ENCODE assay signal across 8 mouse cellular contexts in the genomic region with DNA sequence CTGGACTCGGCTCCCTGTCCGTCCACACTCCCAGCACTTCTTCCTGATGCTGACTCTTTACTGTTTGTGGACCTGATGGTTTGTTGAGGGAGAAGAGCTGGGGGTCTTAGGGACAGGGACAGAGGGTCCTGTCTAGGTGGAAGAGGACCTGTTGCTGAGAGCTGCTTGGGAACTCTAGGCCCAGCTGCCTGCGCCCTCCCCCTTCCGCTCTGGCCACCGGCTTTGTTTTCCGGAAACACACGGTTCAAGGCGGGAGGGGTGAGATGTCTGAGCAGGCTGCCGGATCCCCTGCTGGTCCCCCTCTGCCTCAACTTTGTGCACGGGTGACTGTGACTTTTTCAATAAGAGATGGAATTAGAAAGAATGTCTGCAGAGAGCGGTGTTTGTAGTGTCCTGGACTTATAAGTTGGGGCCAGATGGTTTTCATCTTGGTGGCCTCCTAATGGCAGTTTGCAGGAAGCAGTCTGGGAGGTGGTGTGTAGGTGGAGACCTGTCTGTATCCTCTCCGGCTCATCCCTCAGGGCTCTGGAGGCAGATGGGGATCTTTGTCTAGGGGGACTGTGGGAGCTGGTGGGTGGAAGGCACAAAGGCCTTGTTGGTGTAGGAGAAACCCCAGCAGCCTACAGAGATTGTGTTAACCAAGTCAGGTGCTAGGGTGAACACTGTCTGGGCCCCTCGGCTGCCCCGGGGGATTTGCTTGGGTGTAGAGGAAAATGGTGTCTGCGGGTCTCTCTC. TPM values are rescaled to one million over a fixed set of nuclear protein-coding genes. Genes with fewer than 3 reads are reported as not detected.
DNase-seq lines count a peak whose midpoint lies in the region; ATAC-seq lines count a peak whose summit lies in the region.

No protein-coding gene starts in this region.

- peak overlapping the region; percentile 85 for H3K4me2 ChIP-seq in embryonic facial prominence, embryonic 11.5 days (ENCODE audit: low read depth, low read length)
- H3K4me2 ChIP-seq in heart, embryonic 15.5 days = peak overlapping the region; percentile 78
- peak overlapping the region; percentile 81 for H3K4me2 ChIP-seq in kidney, embryonic 16.5 days (replicated peaks; ENCODE audit: low read depth, low read length)

- no peaks in the 10 kb centered on the region for H3K27me3 ChIP-seq in embryonic facial prominence, embryonic 11.5 days (ENCODE audit: control insufficient read depth, insufficient read depth, low read length)
- no peaks in the 10 kb centered on the region for H3K27me3 ChIP-seq in heart, embryonic 15.5 days
- no peaks in the 10 kb centered on the region for H3K27me3 ChIP-seq in kidney, embryonic 16.5 days (ENCODE audit: insufficient read depth, low read length)

- DNase-seq in CD4-positive, CD25-positive, alpha-beta regulatory T cell, adult 2 months (ENCODE audit: low read depth, low spot score) = peak; percentile 80
- DNase-seq in ZHBTc4 (ENCODE audit: low read depth, low spot score) = peak; percentile 65
- DNase-seq in embryonic facial prominence, embryonic 11.5 days (ENCODE audit: low spot score) = peak; percentile 71
- peak; percentile 83 for DNase-seq in lung, postnatal 10 days
- peak; percentile 55 for DNase-seq in retina, embryonic 14.5 days (ENCODE audit: low spot score)
- no peak for DNase-seq in right cerebral cortex, postnatal 25 days

- 13% methylated on average over 15 of the region's 15 CpGs for WGBS in embryonic facial prominence, embryonic 11.5 days
- 12% methylated on average over 15 of the region's 15 CpGs for WGBS in heart, embryonic 15.5 days
- 10% methylated on average over 15 of the region's 15 CpGs for WGBS in kidney, embryonic 16.5 days

- no peaks in the 10 kb centered on the region for H3K36me3 ChIP-seq in embryonic facial prominence, embryonic 11.5 days (replicated peaks; ENCODE audit: control insufficient read depth, insufficient read depth, low read depth, low read length)
- no peaks in the 10 kb centered on the region for H3K36me3 ChIP-seq in heart, embryonic 15.5 days
- no peaks in the 10 kb centered on the region for H3K36me3 ChIP-seq in kidney, embryonic 16.5 days (ENCODE audit: insufficient read depth, low read length)

- peak overlapping the region; percentile 90 for H3K4me3 ChIP-seq in embryonic facial prominence, embryonic 11.5 days (ENCODE audit: low read depth, low read length)
- peak overlapping the region; percentile 90 for H3K4me3 ChIP-seq in heart, embryonic 15.5 days
- peak overlapping the region; percentile 84 for H3K4me3 ChIP-seq in kidney, embryonic 16.5 days (ENCODE audit: low read length)

- H3K27ac ChIP-seq in embryonic facial prominence, embryonic 11.5 days (replicated peaks; ENCODE audit: low read depth, low read length) = peak overlapping the region; percentile 82
- H3K27ac ChIP-seq in heart, embryonic 15.5 days = peak overlapping the region; percentile 97
- peak overlapping the region; percentile 92 for H3K27ac ChIP-seq in kidney, embryonic 16.5 days (ENCODE audit: low read length)

- ATAC-seq in embryonic facial prominence, embryonic 11.5 days (replicated peaks; ENCODE audit: insufficient number of reproducible peaks, low FRiP score, low TSS enrichment, low read depth) = no peak
- ATAC-seq in heart, embryonic 15.5 days (replicated peaks; ENCODE audit: insufficient number of reproducible peaks, insufficient read depth, low FRiP score, low read depth) = no peak
- ATAC-seq in kidney, embryonic 16.5 days (ENCODE audit: low FRiP score, low TSS enrichment) = no peak

- no peaks in the 10 kb centered on the region for H3K9me3 ChIP-seq in embryonic facial prominence, embryonic 11.5 days (replicated peaks; ENCODE audit: control insufficient read depth, low read length)
- H3K9me3 ChIP-seq in heart, embryonic 15.5 days (replicated peaks) = no peaks in the 10 kb centered on the region
- no peaks in the 10 kb centered on the region for H3K9me3 ChIP-seq in kidney, embryonic 16.5 days (ENCODE audit: low read length)

- peaks cover 4% of the 10 kb centered on the region; the same call in 1 of the 2 replicates for H3K4me1 ChIP-seq in embryonic facial prominence, embryonic 11.5 days (ENCODE audit: control insufficient read depth, insufficient read depth, low read length)
- H3K4me1 ChIP-seq in heart, embryonic 15.5 days (replicated peaks) = peaks cover 52% of the 10 kb centered on the region
- H3K4me1 ChIP-seq in kidney, embryonic 16.5 days (ENCODE audit: insufficient read depth, low read length) = peaks cover 54% of the 10 kb centered on the region

- peak overlapping the region; percentile 84 for H3K9ac ChIP-seq in embryonic facial prominence, embryonic 11.5 days (replicated peaks; ENCODE audit: low read length)
- H3K9ac ChIP-seq in heart, embryonic 15.5 days = peak overlapping the region; percentile 94
- peak overlapping the region; percentile 92 for H3K9ac ChIP-seq in kidney, embryonic 16.5 days (replicated peaks; ENCODE audit: low read length)

RNA-seq across cellular contexts. Expression of a gene that starts 1.0 kb away (rescaled TPM):
- polyA plus RNA-seq in embryonic facial prominence, embryonic 11.5 days (2014; fragmentation: Nextera tagmentation; extraction: Ambion mirVana) = 93.4 and 97.9 TPM in 2 replicates
- polyA plus RNA-seq in heart, embryonic 15.5 days (2015; fragmentation: Nextera tagmentation; extraction: Ambion mirVana) = 78.2 and 112 TPM in 2 replicates
- 30.8 and 93.6 TPM in 2 replicates for polyA plus RNA-seq in kidney, embryonic 16.5 days (2015; fragmentation: Nextera tagmentation; extraction: Ambion mirVana)

RNA-seq across cellular contexts. Expression of a gene that starts 17.8 kb away (rescaled TPM):
- 1.4 and 1.5 TPM in 2 replicates for polyA plus RNA-seq in embryonic facial prominence, embryonic 11.5 days (2014; fragmentation: Nextera tagmentation; extraction: Ambion mirVana)
- polyA plus RNA-seq in heart, embryonic 15.5 days (2015; fragmentation: Nextera tagmentation; extraction: Ambion mirVana) = 1.2 and 2.7 TPM in 2 replicates
- polyA plus RNA-seq in kidney, embryonic 16.5 days (2015; fragmentation: Nextera tagmentation; extraction: Ambion mirVana) = 4.2 and 4.8 TPM in 2 replicates

RNA-seq across cellular contexts. Expression of a gene that starts 20.9 kb away (rescaled TPM):
- polyA plus RNA-seq in embryonic facial prominence, embryonic 11.5 days (2014; fragmentation: Nextera tagmentation; extraction: Ambion mirVana) = 5.7 and 5.8 TPM in 2 replicates
- polyA plus RNA-seq in heart, embryonic 15.5 days (2015; fragmentation: Nextera tagmentation; extraction: Ambion mirVana) = 3.0 and 3.9 TPM in 2 replicates
- polyA plus RNA-seq in kidney, embryonic 16.5 days (2015; fragmentation: Nextera tagmentation; extraction: Ambion mirVana) = 8.7 and 10.4 TPM in 2 replicates

RNA-seq across cellular contexts. Expression of a gene that starts 21.0 kb away (rescaled TPM):
- polyA plus RNA-seq in embryonic facial prominence, embryonic 11.5 days (2014; fragmentation: Nextera tagmentation; extraction: Ambion mirVana) = 62.4 and 64.9 TPM in 2 replicates
- 55.9 and 71.6 TPM in 2 replicates for polyA plus RNA-seq in heart, embryonic 15.5 days (2015; fragmentation: Nextera tagmentation; extraction: Ambion mirVana)
- 113 and 117 TPM in 2 replicates for polyA plus RNA-seq in kidney, embryonic 16.5 days (2015; fragmentation: Nextera tagmentation; extraction: Ambion mirVana)

RNA-seq across cellular contexts. Expression of a gene that starts 33.2 kb away (rescaled TPM):
- polyA plus RNA-seq in embryonic facial prominence, embryonic 11.5 days (2014; fragmentation: Nextera tagmentation; extraction: Ambion mirVana) = 53.5 and 56.3 TPM in 2 replicates
- 45.4 and 64.8 TPM in 2 replicates for polyA plus RNA-seq in heart, embryonic 15.5 days (2015; fragmentation: Nextera tagmentation; extraction: Ambion mirVana)
- polyA plus RNA-seq in kidney, embryonic 16.5 days (2015; fragmentation: Nextera tagmentation; extraction: Ambion mirVana) = 21.0 and 74.8 TPM in 2 replicates
